Comparison of ENCODE assay signal across 8 mouse cellular contexts in the genomic region with DNA sequence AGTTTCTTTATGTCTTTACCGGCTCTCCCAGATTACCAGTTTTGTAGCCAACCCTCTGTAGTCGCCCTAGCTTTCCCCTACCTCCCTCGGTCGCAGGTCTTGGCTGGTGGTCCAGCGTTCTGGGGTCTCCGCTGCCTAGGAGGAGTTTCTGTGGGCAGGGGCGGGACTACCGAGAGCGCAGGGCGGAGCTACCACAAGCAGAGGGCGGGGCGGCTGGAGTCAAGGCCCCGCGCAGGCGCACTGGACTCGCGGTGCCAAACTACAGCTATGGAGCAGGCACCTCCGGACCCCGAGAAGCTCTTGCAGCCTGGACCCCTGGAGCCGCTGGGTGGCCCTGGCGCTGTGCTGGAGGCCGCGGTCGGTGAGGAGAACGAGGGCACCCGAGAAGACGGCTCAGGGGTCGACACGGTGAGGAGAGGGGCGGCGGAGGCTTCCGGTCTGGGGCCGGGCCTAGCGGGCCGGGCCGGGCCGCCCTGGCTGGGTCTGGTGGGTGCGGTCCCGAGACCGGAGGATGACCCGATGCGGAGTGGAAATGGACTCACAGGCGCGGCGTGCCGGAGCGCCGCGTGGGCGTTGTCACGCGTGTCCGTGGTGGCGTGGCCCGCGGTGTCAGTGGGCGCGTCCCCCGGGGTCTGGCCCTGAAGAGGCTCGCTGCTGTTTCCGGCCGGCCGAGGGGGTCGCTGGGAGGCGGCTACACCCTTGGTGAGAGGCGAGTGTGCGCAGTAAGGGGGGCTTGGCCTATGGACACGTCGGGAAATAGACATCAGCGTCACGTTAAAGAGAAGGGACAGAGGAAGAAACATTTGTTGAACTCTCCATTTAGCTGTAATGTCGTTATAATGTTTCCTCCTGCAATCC. TPM values are rescaled to one million over a fixed set of nuclear protein-coding genes. Genes with fewer than 3 reads are reported as not detected.
DNase-seq lines count a peak whose midpoint lies in the region; ATAC-seq and TF ChIP-seq lines count a peak whose summit lies in the region.

A gene (plus strand): TSS at position 249 of the 858 bp plus-strand sequence.

- no peaks in the 10 kb centered on the region for H3K9me3 ChIP-seq in forebrain, embryonic 10.5 days
- no peaks in the 10 kb centered on the region for H3K9me3 ChIP-seq in heart, embryonic 15.5 days (replicated peaks)
- no peaks in the 10 kb centered on the region for H3K9me3 ChIP-seq in liver, embryonic 14.5 days (ENCODE audit: control insufficient read depth, low read length)
- no peaks in the 10 kb centered on the region for H3K9me3 ChIP-seq in neural tube, embryonic 11.5 days (ENCODE audit: control insufficient read depth, low read length)
- H3K9me3 ChIP-seq in stomach, postnatal 0 days (ENCODE audit: control insufficient read depth, low read length), result no peaks in the 10 kb centered on the region

- peaks cover 15% of the 10 kb centered on the region for H3K36me3 ChIP-seq in forebrain, embryonic 10.5 days (replicated peaks)
- no peaks in the 10 kb centered on the region for H3K36me3 ChIP-seq in heart, embryonic 15.5 days
- no peaks in the 10 kb centered on the region for H3K36me3 ChIP-seq in liver, embryonic 14.5 days (replicated peaks; ENCODE audit: control insufficient read depth, insufficient read depth, low read depth)
- no peaks in the 10 kb centered on the region for H3K36me3 ChIP-seq in neural tube, embryonic 11.5 days (ENCODE audit: control insufficient read depth, insufficient read depth, low read length)
- no peaks in the 10 kb centered on the region for H3K36me3 ChIP-seq in stomach, postnatal 0 days (ENCODE audit: control insufficient read depth, insufficient read depth, low read length)

- H3K4me2 ChIP-seq in heart, embryonic 15.5 days, result peak within 1 kb of the TSS; percentile 59
- H3K4me2 ChIP-seq in liver, embryonic 14.5 days (ENCODE audit: low read depth), result peak within 1 kb of the TSS; percentile 91
- peak within 1 kb of the TSS; percentile 66 for H3K4me2 ChIP-seq in neural tube, embryonic 11.5 days (ENCODE audit: low read depth)
- H3K4me2 ChIP-seq in stomach, postnatal 0 days (replicated peaks; ENCODE audit: low read depth), result peak within 1 kb of the TSS; percentile 67

- peak within 1 kb of the TSS; percentile 91 for H3K9ac ChIP-seq in heart, embryonic 15.5 days
- peak within 1 kb of the TSS; percentile 75 for H3K9ac ChIP-seq in liver, embryonic 14.5 days (replicated peaks)
- peak within 1 kb of the TSS; percentile 93 for H3K9ac ChIP-seq in neural tube, embryonic 11.5 days (ENCODE audit: low read length)
- H3K9ac ChIP-seq in stomach, postnatal 0 days (ENCODE audit: low read length), result peak within 1 kb of the TSS; percentile 96

- TF ChIP-seq CTCF in liver, embryonic 14.5 days (IDR thresholded peaks at IDR 0.05; ENCODE audit: low read depth), result no peak
- TF ChIP-seq CTCF in stomach, postnatal 0 days (IDR thresholded peaks at IDR 0.05; ENCODE audit: low read depth), result peak; percentile 17; the same call in 1 of the 2 replicates

- peak within 1 kb of the TSS; percentile 92 for H3K27ac ChIP-seq in forebrain, embryonic 10.5 days
- peak within 1 kb of the TSS; percentile 85 for H3K27ac ChIP-seq in heart, embryonic 15.5 days
- no peak within 1 kb of the TSS for H3K27ac ChIP-seq in liver, embryonic 14.5 days
- peak within 1 kb of the TSS; percentile 76 for H3K27ac ChIP-seq in neural tube, embryonic 11.5 days (ENCODE audit: low read depth, low read length)
- peak within 1 kb of the TSS; percentile 80 for H3K27ac ChIP-seq in stomach, postnatal 0 days (replicated peaks)

- H3K27me3 ChIP-seq in forebrain, embryonic 10.5 days (ENCODE audit: poor library complexity, severe bottlenecking), result no peaks in the 10 kb centered on the region
- no peaks in the 10 kb centered on the region for H3K27me3 ChIP-seq in heart, embryonic 15.5 days
- no peaks in the 10 kb centered on the region for H3K27me3 ChIP-seq in liver, embryonic 14.5 days (ENCODE audit: control insufficient read depth, insufficient read depth, low read length)
- no peaks in the 10 kb centered on the region for H3K27me3 ChIP-seq in neural tube, embryonic 11.5 days (ENCODE audit: control insufficient read depth, insufficient read depth, low read length)
- no peaks in the 10 kb centered on the region for H3K27me3 ChIP-seq in stomach, postnatal 0 days (ENCODE audit: control insufficient read depth, insufficient read depth, low read length)

- ATAC-seq in CD4-positive, CD25-positive, alpha-beta regulatory T cell, adult 4 months, result peak; percentile 88
- ATAC-seq in heart, embryonic 15.5 days (replicated peaks; ENCODE audit: insufficient number of reproducible peaks, insufficient read depth, low FRiP score, low read depth), result peak; percentile 95
- peak; percentile 90 for ATAC-seq in liver, embryonic 14.5 days (ENCODE audit: insufficient read depth)
- peak; percentile 92 for ATAC-seq in neural tube, embryonic 11.5 days (ENCODE audit: insufficient read depth, low FRiP score, low TSS enrichment)
- ATAC-seq in stomach, postnatal 0 days (ENCODE audit: low FRiP score, low TSS enrichment), result peak; percentile 93

- peak within 1 kb of the TSS; percentile 99 for H3K4me3 ChIP-seq in forebrain, embryonic 10.5 days
- peak within 1 kb of the TSS; percentile 84 for H3K4me3 ChIP-seq in heart, embryonic 15.5 days
- peak within 1 kb of the TSS; percentile 69 to 95 for H3K4me3 ChIP-seq in liver, embryonic 14.5 days (ENCODE audit: insufficient read depth in 1 of 2, low read depth in 2 of 2, low read length in 2 of 2)
- peak within 1 kb of the TSS; percentile 95 for H3K4me3 ChIP-seq in neural tube, embryonic 11.5 days (ENCODE audit: low read depth, low read length)
- H3K4me3 ChIP-seq in stomach, postnatal 0 days (ENCODE audit: low read depth, low read length), result peak within 1 kb of the TSS; percentile 95

- under 1% methylated on average over 72 of the region's 72 CpGs for WGBS in forebrain, embryonic 10.5 days
- WGBS in heart, embryonic 15.5 days, result under 1% methylated on average over 72 of the region's 72 CpGs
- under 1% methylated on average over 67 of the region's 72 CpGs for WGBS in liver, embryonic 14.5 days (ENCODE audit: insufficient replicate concordance)
- under 1% methylated on average over 70 of the region's 72 CpGs for WGBS in neural tube, embryonic 11.5 days
- under 1% methylated on average over 70 of the region's 72 CpGs for WGBS in stomach, postnatal 0 days

- H3K4me1 ChIP-seq in forebrain, embryonic 10.5 days, result peaks cover 20% of the 10 kb centered on the region
- peaks cover 20% of the 10 kb centered on the region for H3K4me1 ChIP-seq in heart, embryonic 15.5 days (replicated peaks)
- peaks cover 0 to 3% of the 10 kb centered on the region in 2 experiments; a peak in 2 of 4 replicates for H3K4me1 ChIP-seq in liver, embryonic 14.5 days (replicated peaks; ENCODE audit: control insufficient read depth in 2 of 2, insufficient read depth in 2 of 2, low read length in 1 of 2)
- 0 out of 2 replicates have a peak, but pooled peaks cover 2% of the 10 kb centered on the region for H3K4me1 ChIP-seq in neural tube, embryonic 11.5 days (ENCODE audit: control insufficient read depth, insufficient read depth, low read length)
- no peaks in the 10 kb centered on the region; the same call in 1 of the 2 replicates for H3K4me1 ChIP-seq in stomach, postnatal 0 days (replicated peaks; ENCODE audit: control insufficient read depth, insufficient read depth)

- no peak for TF ChIP-seq EP300 in liver, embryonic 14.5 days (IDR thresholded peaks at IDR 0.05; ENCODE audit: low read depth)
- TF ChIP-seq EP300 in stomach, postnatal 0 days (optimal IDR thresholded peaks at IDR 0.05), result no peak

- DNase-seq in c-Kit-negative CD71-positive TER-119-positive erythroid progenitor cells, embryonic 14.5 days (ENCODE audit: low read depth, low spot score), result peak; percentile 84
- peak; percentile 96 for DNase-seq in forebrain, embryonic 10.5 days (ENCODE audit: extremely low spot score, low spot score)
- peak; percentile 96 to 97 for DNase-seq in kidney, postnatal 25 days
- peak; percentile 72 to 78 (median 77) for DNase-seq in liver, embryonic 14.5 days (ENCODE audit: low read depth in 3 of 3, low spot score in 3 of 3)
- peak; percentile 95 for DNase-seq in neural tube, embryonic 11.5 days (ENCODE audit: low spot score)
- DNase-seq in stomach, postnatal 0 days (ENCODE audit: low spot score), result peak; percentile 95

RNA-seq across cellular contexts. Expression of the gene that starts here (rescaled TPM):
- polyA plus RNA-seq in CD4-positive, CD25-positive, alpha-beta regulatory T cell, adult 4 months (2017; shearing (Covaris generic)), result 10 to 100 TPM; 87.7 to 96.3 TPM
- polyA plus RNA-seq in forebrain, embryonic 10.5 days (2016; fragmentation: Nextera tagmentation; extraction: Ambion mirVana), result 69.9 and 72.5 TPM in 2 replicates
- 73.9 and 77.6 TPM in 2 replicates for polyA plus RNA-seq in heart, embryonic 15.5 days (2015; fragmentation: Nextera tagmentation; extraction: Ambion mirVana)
- polyA plus RNA-seq in liver, embryonic 14.5 days (2012; rRNA removed), result 4.7 and 7.1 TPM in 2 replicates
- polyA plus RNA-seq in liver, embryonic 14.5 days (2014; fragmentation: Nextera tagmentation; extraction: Ambion mirVana), result 21.3 and 22.8 TPM in 2 replicates
- polyA plus RNA-seq in neural tube, embryonic 11.5 days (2014; fragmentation: Nextera tagmentation; extraction: Ambion mirVana), result 75.4 and 85.1 TPM in 2 replicates
- 59.3 and 59.7 TPM in 2 replicates for polyA plus RNA-seq in stomach, postnatal 0 days (2015; fragmentation: Nextera tagmentation; extraction: Ambion mirVana)
